Mouse (Mus musculus) gonadal fat pad, adult 2 months (tissue): Measurements from ENCODE around the gene Clint1. TPM values are rescaled to one million over a fixed set of nuclear protein-coding genes. Genes with fewer than 3 reads are reported as not detected.
A peak's percentile ranks its signal among the peaks of the same experiment; 100 is the strongest.

Experiments used
- DNase-seq: peaks from one replicate; pipeline ENCODE4 v3.0.0-alpha.2; 2012; ENCODE audit warnings: low read depth
- polyA plus RNA-seq: library from polyadenylated mRNA; depleted of rRNA; stranded (reverse); fragments of >200 nt; gene quantifications from 2 replicates; pipeline ENCODE4 v1.2.3, GENCODE M21; 2012; rRNA removed

The Clint1 gene
- polyA plus RNA-seq, 1 experiment: 105 TPM

- DNase-seq: no peak
Observed at GRCm38 (mm10) chr11:45929541-45929940, 77.7 kb downstream of the Clint1 start.

GRCm38 (mm10) chr11:45932771-45933170 lies 80.9 kb downstream of the Clint1 start:
- DNase-seq: no peak

GRCm38 (mm10) chr11:45937478-45937877 lies 85.6 kb downstream of the Clint1 start:
- no peak for DNase-seq

- DNase-seq: no peak
Observed at GRCm38 (mm10) chr11:45938917-45939316, 87.1 kb downstream of the Clint1 start.

- DNase-seq: no peak
Observed at GRCm38 (mm10) chr11:45942281-45942680, 90.4 kb downstream of the Clint1 start.

- DNase-seq: no peak
Observed at GRCm38 (mm10) chr11:45943108-45943705, 91.4 kb downstream of the Clint1 start.

GRCm38 (mm10) chr11:45943891-45944642 lies 92.2 kb downstream of the Clint1 start:
- no peak for DNase-seq

GRCm38 (mm10) chr11:45944643-45945156 lies 92.8 kb downstream of the Clint1 start, which contains the start of gene Lsm11:
Gene Lsm11 (minus strand): TSS chr11:45944935.
- DNase-seq: no peak

- no peak for DNase-seq
Observed at GRCm38 (mm10) chr11:45946796-45947195, 94.9 kb downstream of the Clint1 start.

GRCm38 (mm10) chr11:45947491-45947890 lies 95.6 kb downstream of the Clint1 start:
- no peak for DNase-seq

- peak; percentile 58 for DNase-seq
Observed at GRCm38 (mm10) chr11:45955127-45955627, 103.3 kb downstream of the Clint1 start, which contains the start of gene Thg1l. Gene Thg1l (minus strand): TSS chr11:45955494.

- no peak for DNase-seq
Observed at GRCm38 (mm10) chr11:45959598-45959997, 107.7 kb downstream of the Clint1 start.

GRCm38 (mm10) chr11:45960003-45960402 lies 108.2 kb downstream of the Clint1 start:
- DNase-seq: no peak

Other genes starting within 250 kb of the Clint1 start
- gene Lsm11, start 92.9 kb downstream of the Clint1 start, polyA plus RNA-seq: 2.4 and 2.5 TPM in 2 replicates
- gene Thg1l, start 103.4 kb downstream of the Clint1 start, polyA plus RNA-seq: 10.0 and 11.4 TPM in 2 replicates
- 0.57 and 1.0 TPM in 2 replicates for gene Sox30, start 128.3 kb downstream of the Clint1 start, polyA plus RNA-seq
- 11.5 and 13.8 TPM in 2 replicates for gene Gm12166, start 200.3 kb downstream of the Clint1 start, polyA plus RNA-seq
- gene Adam19, start 203.9 kb downstream of the Clint1 start, polyA plus RNA-seq: 7.4 and 8.6 TPM in 2 replicates